In the genomic region with DNA sequence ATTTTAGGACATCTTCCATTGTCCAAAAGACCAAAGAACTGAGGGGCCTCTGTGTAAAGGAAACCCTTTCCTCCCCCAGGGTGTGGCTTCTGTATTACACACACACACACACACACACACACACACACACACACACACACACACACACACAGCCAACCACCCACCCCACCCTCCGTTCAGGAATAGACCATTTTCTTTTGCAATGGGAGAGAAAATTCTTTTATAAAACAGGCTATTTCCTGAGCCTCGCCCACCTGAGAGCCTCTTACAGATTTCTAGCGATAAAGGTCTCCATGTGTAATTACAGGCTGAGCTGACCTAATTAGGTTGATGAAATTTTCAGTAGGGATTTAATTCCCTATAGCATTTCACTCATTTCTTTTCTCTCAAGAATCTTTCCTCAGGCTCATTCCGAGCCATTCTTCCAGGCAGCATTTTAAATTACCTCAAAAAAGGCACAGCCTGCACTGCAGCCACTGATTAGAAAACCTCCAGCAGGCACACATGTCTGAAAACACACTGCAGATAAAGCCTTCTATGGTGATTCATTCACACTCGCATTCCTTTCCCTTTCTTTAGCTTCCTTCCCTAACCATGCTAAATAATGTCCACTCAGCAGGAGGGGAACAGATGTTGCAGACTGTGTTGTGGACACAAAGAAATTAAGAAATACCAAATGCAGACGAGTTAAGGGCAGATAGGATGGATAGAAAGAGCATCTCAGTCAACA, we compare ENCODE assay signal across 11 mouse cellular contexts.
A peak's percentile ranks its signal among the peaks of the same experiment; 100 is the strongest.
DNase-seq lines count a peak whose midpoint lies in the region; ATAC-seq and TF ChIP-seq lines count a peak whose summit lies in the region.
"Had no signal": no experiment of that assay in that cellular context is flagged by ENCODE, and none has a peak within 500 bp of the region (broad histone marks: within the 10 kb centered on the region; RNA-seq: fewer than 3 reads in every experiment).

No protein-coding gene starts in this region.

- no peaks in the 10 kb centered on the region for H3K36me3 ChIP-seq in heart, embryonic 12.5 days
- H3K36me3 ChIP-seq in heart, embryonic 11.5 days (ENCODE audit: control insufficient read depth, insufficient read depth, low read length): no peaks in the 10 kb centered on the region
- no peaks in the 10 kb centered on the region for H3K36me3 ChIP-seq in myocyte (ENCODE audit: control insufficient read depth, insufficient read depth)
- H3K36me3 ChIP-seq: liver, embryonic 15.5 days had no signal

- no peaks in the 10 kb centered on the region for H3K9me3 ChIP-seq in heart, embryonic 12.5 days (replicated peaks)
- H3K9me3 ChIP-seq in heart, embryonic 11.5 days (replicated peaks; ENCODE audit: control insufficient read depth, low read length): no peaks in the 10 kb centered on the region
- H3K9me3 ChIP-seq: liver, embryonic 15.5 days had no signal

- no peak overlapping the region for H3K4me2 ChIP-seq in heart, embryonic 12.5 days
- H3K4me2 ChIP-seq in heart, embryonic 11.5 days: no peak overlapping the region
- H3K4me2 ChIP-seq in myocyte (ENCODE audit: low read depth): peak overlapping the region; percentile 71
- H3K4me2 ChIP-seq: liver, embryonic 15.5 days had no signal

- peaks cover 11% of the 10 kb centered on the region; the same call in 1 of the 2 replicates for H3K4me1 ChIP-seq in heart, embryonic 12.5 days (replicated peaks)
- 0 out of 2 replicates have a peak, but pooled peaks cover 2% of the 10 kb centered on the region for H3K4me1 ChIP-seq in heart, embryonic 11.5 days (ENCODE audit: control insufficient read depth, insufficient read depth, low read length)
- H3K4me1 ChIP-seq: liver, embryonic 15.5 days had no signal

- H3K27ac ChIP-seq in heart, embryonic 12.5 days (ENCODE audit: poor library complexity, severe bottlenecking): peak overlapping the region; percentile 16; the same call in 1 of the 2 replicates
- H3K27ac ChIP-seq in heart, embryonic 11.5 days (ENCODE audit: low read depth, low read length): no peak overlapping the region
- H3K27ac ChIP-seq: liver, embryonic 15.5 days had no signal

- 33% methylated on average over 6 of the region's 6 CpGs for WGBS in heart, embryonic 12.5 days
- WGBS in heart, embryonic 11.5 days (ENCODE audit: insufficient replicate concordance): 32% methylated on average over 6 of the region's 6 CpGs

- H3K27me3 ChIP-seq in heart, embryonic 12.5 days (replicated peaks): no peaks in the 10 kb centered on the region
- no peaks in the 10 kb centered on the region for H3K27me3 ChIP-seq in heart, embryonic 11.5 days (ENCODE audit: control insufficient read depth, insufficient read depth, low read length)
- no peaks in the 10 kb centered on the region for H3K27me3 ChIP-seq in myocyte (ENCODE audit: control insufficient read depth, insufficient read depth, insufficient read length)
- H3K27me3 ChIP-seq: liver, embryonic 15.5 days had no signal

- no peak for TF ChIP-seq POLR2A in myocyte (IDR thresholded peaks at IDR 0.05; ENCODE audit: insufficient read length, low read depth)

- H3K79me2 ChIP-seq in myocyte (ENCODE audit: control insufficient read depth, insufficient read depth): no peaks in the 10 kb centered on the region

- no peak overlapping the region for H3ac ChIP-seq in myocyte (ENCODE audit: control insufficient read depth, insufficient read length)

- peak; percentile 71 for DNase-seq in embryo, embryonic 10 days (ENCODE audit: low spot score)
- peak; percentile 40 for DNase-seq in forelimb bud, embryonic 11.5 days (ENCODE audit: low read depth, low spot score)
- DNase-seq in spleen, postnatal 4 days (ENCODE audit: low spot score in 2 of 2): no peak
- no peak for DNase-seq in adrenal gland, adult 2 months
- no peak for DNase-seq in cerebellum, adult 11-12 months
- DNase-seq: thymus, postnatal 36 days had no signal

- no peak overlapping the region for H3K9ac ChIP-seq in heart, embryonic 12.5 days
- no peak overlapping the region for H3K9ac ChIP-seq in heart, embryonic 11.5 days (ENCODE audit: low read depth, low read length)
- H3K9ac ChIP-seq: liver, embryonic 15.5 days had no signal

- 0 out of 2 replicates have a peak, but pooled peaks have one; percentile 39 for ATAC-seq in heart, embryonic 12.5 days (ENCODE audit: insufficient number of reproducible peaks, low FRiP score)
- no peak for ATAC-seq in heart, embryonic 11.5 days (replicated peaks; ENCODE audit: insufficient number of reproducible peaks, low FRiP score, low TSS enrichment)
- ATAC-seq: intestine, postnatal 0 days had no signal

- H3K4me3 ChIP-seq in heart, embryonic 12.5 days: no peak overlapping the region
- no peak overlapping the region for H3K4me3 ChIP-seq in heart, embryonic 11.5 days (ENCODE audit: low read depth, low read length)
- H3K4me3 ChIP-seq in myocyte: no peak overlapping the region
- H3K4me3 ChIP-seq: liver, embryonic 15.5 days had no signal

TF ChIP-seq in myocyte, 11 proteins besides CTCF, POLR2A, EP300 and RAD21:
- TF ChIP-seq MYOD1 (IDR thresholded peaks at IDR 0.05; ENCODE audit: control insufficient read depth in 1 of 3, insufficient read length in 2 of 3, low read depth in 2 of 3): peak in 1 of 3 experiments; percentile 19
- no peak for TF ChIP-seq E2F4 (IDR thresholded peaks at IDR 0.05; ENCODE audit: insufficient read depth)

Comparison
In these comparisons a context has a peak if more than half of its experiments do, and no peak if none do; other contexts are left out.
1. DNase-seq: peak in embryo, embryonic 10 days (single experiment) and forelimb bud, embryonic 11.5 days (single experiment); none in spleen, postnatal 4 days (0 of 2), adrenal gland, adult 2 months (single experiment) and cerebellum, adult 11-12 months (single experiment).